In the genomic region with DNA sequence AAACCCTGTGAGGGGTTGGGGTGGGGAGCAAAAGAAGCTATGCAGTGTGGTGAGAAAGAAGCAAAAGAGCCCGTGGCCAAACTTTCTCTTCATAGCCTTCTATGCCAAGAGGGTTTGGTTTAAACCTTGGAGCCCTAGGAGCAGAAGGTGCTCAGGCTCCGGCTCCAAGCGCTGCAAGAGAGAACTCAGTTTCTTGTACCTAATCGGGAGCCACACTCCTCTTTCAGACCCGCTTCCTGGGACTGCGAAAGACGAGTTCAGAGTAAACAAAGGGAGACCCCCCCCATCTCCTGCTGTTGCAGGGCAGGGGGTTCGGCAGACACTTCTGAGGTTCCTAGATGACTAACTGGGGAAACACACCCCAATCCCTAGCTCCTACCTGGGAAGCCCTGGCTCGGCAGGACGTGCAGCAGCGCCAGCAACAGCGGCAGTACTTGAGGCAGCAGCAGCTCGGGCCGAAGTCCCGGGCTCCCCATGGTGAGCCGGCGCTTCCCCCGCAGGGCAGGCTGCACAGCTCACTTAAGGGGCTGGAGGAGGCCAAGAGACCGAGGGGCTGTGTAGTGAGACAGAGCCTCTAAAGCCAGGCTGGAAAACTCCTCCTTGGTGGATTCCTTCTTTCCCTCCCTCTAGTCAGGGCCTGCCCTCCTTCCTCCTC, we compare ENCODE assay signal across 9 mouse cellular contexts. TPM values are rescaled to one million over a fixed set of nuclear protein-coding genes. Genes with fewer than 3 reads are reported as not detected.
DNase-seq lines count a peak whose midpoint lies in the region; ATAC-seq and TF ChIP-seq lines count a peak whose summit lies in the region.
"Had no signal": no experiment of that assay in that cellular context is flagged by ENCODE, and none has a peak within 500 bp of the region (broad histone marks: within the 10 kb centered on the region; RNA-seq: fewer than 3 reads in every experiment).

A gene (minus strand): TSS at position 645 of the 655 bp plus-strand sequence.

- no peak within 1 kb of the TSS for H3K27ac ChIP-seq in ES-Bruce4 (ENCODE audit: insufficient read depth, low read length)
- peak within 1 kb of the TSS; percentile 77 for H3K27ac ChIP-seq in limb, embryonic 15.5 days

- H3K9ac ChIP-seq in ES-Bruce4 (ENCODE audit: low read depth, poor library complexity, severe bottlenecking), result peak within 1 kb of the TSS; percentile 51
- no peak within 1 kb of the TSS for H3K9ac ChIP-seq in limb, embryonic 15.5 days

- peak; percentile 4 for DNase-seq in adrenal gland, postnatal 14 days
- DNase-seq in adrenal gland, adult 18-20 months (ENCODE audit: low spot score in 2 of 2), result no peak
- peak in 1 of 2 experiments; percentile 11 for DNase-seq in gastrocnemius, postnatal 4 days (ENCODE audit: low spot score in 2 of 2)
- DNase-seq in retina, embryonic 14.5 days (ENCODE audit: low spot score), result peak; percentile 21
- no peak for DNase-seq in layer of hippocampus, adult 8-10 months (ENCODE audit: low spot score in 2 of 2)
- no peak for DNase-seq in Muller cell, postnatal 12 days (ENCODE audit: inconsistent ontology term)

- no peak for TF ChIP-seq POLR2A in ES-Bruce4 (IDR thresholded peaks at IDR 0.05; ENCODE audit: insufficient read depth, low read length)

- peak within 1 kb of the TSS; percentile 44 for H3K4me2 ChIP-seq in limb, embryonic 15.5 days

- peak within 1 kb of the TSS; percentile 49 for H3K4me3 ChIP-seq in ES-Bruce4 (ENCODE audit: low read depth, low read length)
- H3K4me3 ChIP-seq in limb, embryonic 15.5 days, result peak within 1 kb of the TSS; percentile 42

- H3K9me3 ChIP-seq in ES-Bruce4 (replicated peaks; ENCODE audit: control insufficient read depth, insufficient read depth, low read length, poor library complexity, severe bottlenecking), result no peaks in the 10 kb centered on the region
- no peaks in the 10 kb centered on the region for H3K9me3 ChIP-seq in limb, embryonic 15.5 days

- no peaks in the 10 kb centered on the region for H3K4me1 ChIP-seq in ES-Bruce4 (ENCODE audit: control insufficient read depth, insufficient read depth, low read length)
- H3K4me1 ChIP-seq in limb, embryonic 15.5 days, result peaks cover 3% of the 10 kb centered on the region; the same call in 1 of the 2 replicates

- H3K27me3 ChIP-seq in ES-Bruce4 (ENCODE audit: control insufficient read depth, insufficient read depth, low read length, poor library complexity, severe bottlenecking), result no peaks in the 10 kb centered on the region
- no peaks in the 10 kb centered on the region for H3K27me3 ChIP-seq in limb, embryonic 15.5 days

- H3K36me3 ChIP-seq in ES-Bruce4 (ENCODE audit: control insufficient read depth, insufficient read depth, low read length, poor library complexity, severe bottlenecking), result no peaks in the 10 kb centered on the region
- no peaks in the 10 kb centered on the region for H3K36me3 ChIP-seq in limb, embryonic 15.5 days

- TF ChIP-seq CTCF in ES-Bruce4 (IDR thresholded peaks at IDR 0.05; ENCODE audit: low read depth, low read length), result no peak

- 0 out of 2 replicates have a peak, but pooled peaks have one; percentile 14 for ATAC-seq in limb, embryonic 15.5 days (ENCODE audit: insufficient number of reproducible peaks, low FRiP score, low TSS enrichment, low read depth)

- 16% methylated on average over 19 of the region's 19 CpGs for WGBS in limb, embryonic 15.5 days

- TF ChIP-seq EP300 in ES-Bruce4 (IDR thresholded peaks at IDR 0.05; ENCODE audit: insufficient read depth, low read depth, low read length), result no peak

RNA-seq across cellular contexts. Expression of the gene that starts here (rescaled TPM):
- total RNA-seq in adrenal gland, postnatal 14 days (2021), result 6.5 and 8.7 TPM in 2 replicates
- total RNA-seq in adrenal gland, adult 18-20 months (2021), result 1 to 10 TPM; 3.8 to 7.5 TPM
- polyA plus RNA-seq in ES-Bruce4 (2011; ENCODE audit: insufficient read depth, insufficient read length, low read depth, missing spikeins), result not detected in 2 replicates
- total RNA-seq in gastrocnemius, postnatal 4 days (2021), result 10 to 100 TPM; 43.2 to 46.6 TPM
- 76.7 and 88.1 TPM in 2 replicates for polyA plus RNA-seq in limb, embryonic 15.5 days (2015; fragmentation: Nextera tagmentation; extraction: Ambion mirVana)
- total RNA-seq in layer of hippocampus, adult 8-10 months (2022), result under 1 TPM in 3 of 4 experiments, not detected in 1; 0.35 to 0.70 (median 0.64) TPM
- total RNA-seq: neutrophil, adult 5-6 weeks had no signal

Comparison
In these comparisons a context has a peak if more than half of its experiments do, and no peak if none do; other contexts are left out.
1. RNA of the gene that starts here (polyA plus RNA-seq): 76.7 to 88.1 TPM in limb, embryonic 15.5 days; not detected in ES-Bruce4; every median in the first group is over 10 times any median in the second.
2. DNase-seq: peak in adrenal gland, postnatal 14 days (single experiment) and retina, embryonic 14.5 days (single experiment); none in adrenal gland, adult 18-20 months (0 of 2), layer of hippocampus, adult 8-10 months (0 of 2) and Muller cell, postnatal 12 days (single experiment).